Mouse (Mus musculus) neural tube, embryonic 12.5 days (tissue): ENCODE measurements around the gene Lrp1. TPM values are rescaled to one million over a fixed set of nuclear protein-coding genes. Genes with fewer than 3 reads are reported as not detected.

ENCODE experiments used
- ATAC-seq: fragments of 200-750 bp; cut with Nextera tagmentation; 2 replicates; pipeline ENCODE4 v1.8.0; 2017; ENCODE audit warnings: low read depth, mild to moderate bottlenecking, moderate TSS enrichment, moderate library complexity; ENCODE audit not compliant: low FRiP score
- H3K27ac ChIP-seq: fragments of 300-500 bp; sonication (generic); 2 replicates; pipeline ENCODE4 v1.5.1; 2016
- H3K27me3 ChIP-seq: fragments of 300-500 bp; sonication (generic); replicated peaks from 2 replicates; pipeline ENCODE4 v1.6.1; 2016; ENCODE audit warnings: mild to moderate bottlenecking
- H3K36me3 ChIP-seq: fragments of 300-500 bp; sonication (generic); 2 replicates; pipeline ENCODE4 v1.6.1; 2016; ENCODE audit warnings: mild to moderate bottlenecking
- H3K4me1 ChIP-seq: fragments of 300-500 bp; sonication (generic); 2 replicates; pipeline ENCODE4 v1.6.1; 2016
- H3K4me2 ChIP-seq: fragments of 300-500 bp; sonication (generic); replicated peaks from 2 replicates; pipeline ENCODE4 v1.6.1; 2016; ENCODE audit warnings: mild to moderate bottlenecking
- H3K4me3 ChIP-seq: fragments of 300-500 bp; sonication (generic); 2 replicates; pipeline ENCODE4 v1.5.1; 2016
- H3K9ac ChIP-seq: fragments of 300-500 bp; sonication (generic); 2 replicates; pipeline ENCODE4 v1.6.1; 2016; ENCODE audit warnings: mild to moderate bottlenecking
- H3K9me3 ChIP-seq: fragments of 300-500 bp; sonication (generic); 2 replicates; pipeline ENCODE4 v1.6.1; 2016; ENCODE audit warnings: mild to moderate bottlenecking
- WGBS: fragments of 180-500 bp; shearing (Covaris S2); methylation state at CpG from one replicate; pipeline ENCODE4 v1.1.7; 2016; 5-methylcytosine and 5-hydroxymethylcytosine counted together
- polyA plus RNA-seq: library from polyadenylated mRNA; unstranded; fragments of >200 nt; fragmentation: Nextera tagmentation; extraction: Ambion mirVana; gene quantifications from 2 replicates; pipeline ENCODE4 v1.2.1, GENCODE M21; 2016

Lrp1 gene
- 85.7 and 96.0 TPM in 2 replicates for polyA plus RNA-seq

- Histone ChIP-seq H3K27ac (peak within 1 kb of the TSS; percentile 86), H3K4me3 (peak within 1 kb of the TSS; percentile 82), H3K27me3 (no peaks in the 10 kb centered on the region), H3K9me3 (no peaks in the 10 kb centered on the region), H3K36me3 (no peaks in the 10 kb centered on the region), H3K4me1 (peaks cover 51% of the 10 kb centered on the region), H3K9ac (peak within 1 kb of the TSS; percentile 88), H3K4me2 (peak within 1 kb of the TSS; percentile 76)
- under 1% methylated on average over 25 of the region's 32 CpGs for WGBS
- peak; percentile 85 for ATAC-seq
Measured at GRCm38 (mm10) chr10:127620406-127621190, at the start of gene Lrp1. Gene Lrp1 (minus strand): TSS chr10:127621148.

GRCm38 (mm10) chr10:127670185-127670584 lies 49.2 kb upstream of the Lrp1 start:
- Histone ChIP-seq H3K4me2 (no peak overlapping the region), H3K9ac (no peak overlapping the region), H3K27ac (no peak overlapping the region), H3K36me3 (no peaks in the 10 kb centered on the region), H3K4me1 (peaks cover 29% of the 10 kb centered on the region; the same call in 1 of the 2 replicates), H3K4me3 (no peak overlapping the region), H3K27me3 (peaks cover 37% of the 10 kb centered on the region), H3K9me3 (no peaks in the 10 kb centered on the region)
- 93% methylated on average over 2 of the region's 2 CpGs for WGBS
- ATAC-seq: no peak

DNA sequence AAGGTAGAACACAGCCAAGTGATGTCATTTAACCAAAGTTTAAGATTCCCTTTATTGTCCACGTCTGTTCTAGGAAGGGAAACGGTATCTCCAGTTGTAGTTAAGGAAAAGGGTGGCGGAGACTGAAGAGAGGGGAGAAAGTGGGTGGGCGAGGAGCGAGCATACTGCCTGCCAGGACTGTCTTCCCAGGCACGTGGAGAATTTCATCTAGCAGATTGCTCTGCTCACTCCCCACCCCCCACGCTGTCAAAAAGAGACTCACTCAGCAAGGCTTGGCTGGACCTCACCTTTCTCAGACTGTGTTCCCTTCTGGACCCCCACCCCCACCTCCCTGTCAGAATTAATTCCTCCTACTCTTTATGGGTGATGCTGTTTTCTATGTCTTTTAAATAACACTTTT lies 48.2 kb upstream of the Lrp1 start:
- Histone ChIP-seq H3K27ac (no peak overlapping the region), H3K9me3 (no peaks in the 10 kb centered on the region), H3K27me3 (peaks cover 47% of the 10 kb centered on the region), H3K9ac (no peak overlapping the region), H3K4me3 (no peak overlapping the region), H3K36me3 (no peaks in the 10 kb centered on the region), H3K4me2 (peak overlapping the region; percentile 82), H3K4me1 (peaks cover 39% of the 10 kb centered on the region; the same call in 1 of the 2 replicates)
- WGBS: 26% methylated on average over 7 of the region's 7 CpGs
- ATAC-seq: no peak

DNA sequence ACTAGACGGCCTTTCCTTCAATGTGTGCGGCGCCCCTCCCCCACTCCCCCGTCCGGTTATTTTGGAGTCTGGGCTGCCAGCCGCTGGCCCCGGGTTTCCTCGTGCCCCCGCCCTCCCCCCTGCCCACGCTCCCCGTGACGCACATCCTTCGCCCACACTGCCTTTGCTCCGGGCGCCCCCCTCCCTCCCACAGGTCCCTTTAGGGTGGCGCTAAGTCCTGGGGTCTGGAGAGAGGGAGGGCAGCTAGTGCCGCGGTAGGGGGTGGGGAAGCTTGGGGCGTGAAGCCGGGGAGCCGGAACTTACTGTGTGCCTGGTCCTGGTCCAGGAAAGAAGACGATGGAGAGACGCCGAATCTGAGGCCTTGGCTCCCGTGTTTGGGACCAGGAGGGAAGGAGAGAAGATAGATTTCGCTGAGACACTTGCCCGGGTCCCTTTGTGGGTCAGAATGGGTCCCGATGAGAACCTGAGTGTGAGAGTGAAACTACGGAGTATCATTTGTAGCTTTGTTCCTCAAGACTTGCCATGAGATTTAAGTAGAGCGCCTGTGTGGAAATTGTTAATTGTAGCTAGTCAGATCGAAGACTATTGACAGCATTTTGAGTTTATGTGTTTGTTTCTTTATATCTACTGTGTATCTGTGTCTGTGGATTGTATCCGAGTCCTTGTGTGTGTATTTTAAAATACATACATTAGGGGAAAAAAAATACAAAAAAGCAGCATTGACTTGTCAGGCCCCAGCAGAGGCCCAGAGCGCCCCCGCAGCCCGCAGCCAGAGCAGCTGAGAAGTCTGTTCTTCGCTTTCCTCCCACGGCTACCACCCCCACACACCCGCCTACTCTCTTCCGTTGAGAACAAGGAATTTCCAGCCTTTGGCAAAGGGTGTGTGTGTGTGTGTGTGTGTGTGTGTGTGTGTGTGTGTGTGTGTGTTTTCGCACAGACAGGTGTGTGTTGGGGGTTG lies 47.4 kb upstream of the Lrp1 start, which contains the start of gene Nab2:
Gene Nab2, minus strand, starts transcription at position 476 of the 958 bp plus-strand sequence.
- no peaks in the 10 kb centered on the region for H3K36me3 ChIP-seq
- H3K27ac ChIP-seq: peak within 1 kb of the TSS; percentile 54; the same call in 1 of the 2 replicates
- peak within 1 kb of the TSS; percentile 56 for H3K9ac ChIP-seq
- peak within 1 kb of the TSS; percentile 82 for H3K4me2 ChIP-seq
- H3K9me3 ChIP-seq: no peaks in the 10 kb centered on the region
- ATAC-seq: peak; percentile 19; the same call in 1 of the 2 replicates
- H3K4me1 ChIP-seq: peaks cover 39% of the 10 kb centered on the region; the same call in 1 of the 2 replicates
- H3K4me3 ChIP-seq: peak within 1 kb of the TSS; percentile 53
- 3% methylated on average over 40 of the region's 40 CpGs for WGBS
- H3K27me3 ChIP-seq: peaks cover 55% of the 10 kb centered on the region

- no peaks in the 10 kb centered on the region for H3K36me3 ChIP-seq
- WGBS: 2% methylated on average over 35 of the region's 35 CpGs
- H3K27ac ChIP-seq: peak overlapping the region; percentile 54; the same call in 1 of the 2 replicates
- H3K4me3 ChIP-seq: peak overlapping the region; percentile 53
- H3K9ac ChIP-seq: peak overlapping the region; percentile 60
- ATAC-seq: peak; percentile 13; the same call in 1 of the 2 replicates
- H3K27me3 ChIP-seq: peaks cover 64% of the 10 kb centered on the region
- no peaks in the 10 kb centered on the region for H3K9me3 ChIP-seq
- H3K4me1 ChIP-seq: peaks cover 45% of the 10 kb centered on the region
- peak overlapping the region; percentile 82 for H3K4me2 ChIP-seq
Measured at GRCm38 (mm10) chr10:127667269-127668092, 46.5 kb upstream of the Lrp1 start.

DNA sequence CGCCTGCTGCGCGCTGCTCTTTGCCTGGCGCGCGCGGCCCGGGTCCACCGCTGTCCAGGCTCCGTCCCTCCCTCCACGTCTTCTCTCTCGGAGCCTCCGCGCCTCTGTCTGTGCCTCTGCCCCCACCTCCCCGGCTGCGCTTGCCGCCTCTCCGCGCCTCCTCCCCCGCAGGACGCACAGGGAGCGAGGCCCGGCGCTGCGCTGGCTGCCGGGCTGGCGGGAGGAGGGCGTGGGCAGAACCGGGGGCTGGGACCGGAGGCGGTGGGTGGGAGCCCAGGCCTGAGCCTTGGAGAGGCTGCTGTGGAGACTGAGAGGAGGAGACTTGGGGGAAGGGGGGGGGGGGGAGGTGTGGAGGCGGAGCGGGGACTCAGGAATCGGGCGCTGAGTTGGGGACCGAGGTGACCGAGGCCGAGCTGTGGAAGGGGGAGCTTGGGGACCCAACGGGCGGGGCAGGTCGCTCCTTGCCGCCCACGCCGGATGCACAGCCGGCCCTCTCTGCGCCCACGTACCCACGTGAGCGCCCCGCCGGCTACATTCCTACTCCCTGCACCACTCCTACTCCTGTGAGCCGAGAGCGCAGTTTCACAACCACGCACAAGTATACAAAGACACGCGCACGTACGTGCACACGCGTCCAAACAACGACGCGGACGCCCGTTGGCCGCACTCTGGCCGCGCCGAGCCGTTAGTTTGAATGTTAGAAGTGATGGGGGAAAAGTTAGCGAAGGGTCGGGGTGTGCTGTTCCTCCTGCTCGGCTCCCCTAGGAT lies 45.7 kb upstream of the Lrp1 start, which contains the start of gene Nemp1:
Gene Nemp1, plus strand, starts transcription at position 401 of the 768 bp plus-strand sequence.
- H3K4me1 ChIP-seq: peaks cover 53% of the 10 kb centered on the region
- WGBS: under 1% methylated on average over 67 of the region's 73 CpGs
- no peaks in the 10 kb centered on the region for H3K9me3 ChIP-seq
- no peaks in the 10 kb centered on the region for H3K36me3 ChIP-seq
- H3K4me3 ChIP-seq: peak within 1 kb of the TSS; percentile 53
- peak; percentile 29; the same call in 1 of the 2 replicates for ATAC-seq
- H3K27ac ChIP-seq: peak within 1 kb of the TSS; percentile 15; the same call in 1 of the 2 replicates
- peak within 1 kb of the TSS; percentile 82 for H3K4me2 ChIP-seq
- H3K9ac ChIP-seq: peak within 1 kb of the TSS; percentile 60
- peaks cover 72% of the 10 kb centered on the region for H3K27me3 ChIP-seq

- Histone ChIP-seq H3K36me3 (no peaks in the 10 kb centered on the region), H3K27ac (0 out of 2 replicates have a peak overlapping the region, but pooled peaks have one; percentile 4), H3K9ac (peak overlapping the region; percentile 60), H3K4me3 (peak overlapping the region; percentile 53), H3K4me1 (peaks cover 57% of the 10 kb centered on the region), H3K9me3 (no peaks in the 10 kb centered on the region), H3K4me2 (peak overlapping the region; percentile 82), H3K27me3 (peaks cover 83% of the 10 kb centered on the region)
- ATAC-seq: no peak
- WGBS: 2% methylated on average over 14 of the region's 14 CpGs
Measured at GRCm38 (mm10) chr10:127665366-127666181, 44.6 kb upstream of the Lrp1 start.

DNA sequence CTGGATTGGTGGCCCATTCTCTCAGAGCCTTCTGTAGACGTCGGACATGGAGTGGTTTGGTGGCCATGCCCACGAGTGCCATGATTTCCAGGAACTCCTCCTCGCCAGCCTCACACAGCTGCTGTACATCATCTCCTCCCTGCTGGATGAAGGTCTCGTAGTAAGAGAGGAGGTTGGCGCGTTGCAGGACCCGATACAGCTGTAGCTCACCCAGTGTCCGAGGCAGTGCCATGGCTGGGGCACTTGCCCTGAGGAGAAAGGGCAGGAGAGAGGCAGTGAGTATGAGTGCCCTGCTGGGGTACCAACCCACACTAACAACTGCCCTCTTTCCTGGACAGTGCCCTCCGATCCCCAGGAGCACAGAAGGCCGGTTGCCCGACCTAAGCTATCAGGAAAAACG lies 43.9 kb upstream of the Lrp1 start:
- peak overlapping the region; percentile 53; the same call in 1 of the 2 replicates for H3K4me3 ChIP-seq
- H3K9me3 ChIP-seq: no peaks in the 10 kb centered on the region
- peak overlapping the region; percentile 82 for H3K4me2 ChIP-seq

DNA sequence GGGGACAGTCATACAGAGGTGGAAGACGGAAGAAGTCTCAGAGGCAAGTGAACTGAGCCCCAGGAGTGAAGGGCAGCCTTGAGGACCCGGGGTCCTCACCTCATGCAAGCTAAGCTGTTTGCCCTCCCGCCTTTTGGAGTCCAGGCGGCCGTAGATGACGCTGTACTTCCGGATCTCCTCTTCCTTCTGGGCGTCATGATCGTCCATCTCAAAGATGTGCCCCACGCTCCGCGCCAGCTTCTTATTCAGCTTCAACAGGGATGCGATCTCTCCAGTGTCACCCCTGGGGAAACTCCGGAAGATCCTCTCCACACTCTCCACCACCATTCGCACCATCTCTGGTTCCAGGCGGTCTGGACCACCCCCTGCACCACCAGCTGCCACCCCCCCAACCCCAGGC lies 43.2 kb upstream of the Lrp1 start:
- H3K36me3 ChIP-seq: no peaks in the 10 kb centered on the region
- peaks cover 57% of the 10 kb centered on the region for H3K4me1 ChIP-seq
- H3K4me2 ChIP-seq: peak overlapping the region; percentile 82
- no peak overlapping the region for H3K27ac ChIP-seq
- ATAC-seq: no peak
- H3K9ac ChIP-seq: 0 out of 2 replicates have a peak overlapping the region, but pooled peaks have one; percentile 17
- 6% methylated on average over 16 of the region's 16 CpGs for WGBS
- H3K9me3 ChIP-seq: no peaks in the 10 kb centered on the region
- peak overlapping the region; percentile 53; the same call in 1 of the 2 replicates for H3K4me3 ChIP-seq
- H3K27me3 ChIP-seq: peaks cover 91% of the 10 kb centered on the region

More for the DNA sequence above, 43.9 kb upstream of the Lrp1 start:
- H3K4me1 ChIP-seq: peaks cover 57% of the 10 kb centered on the region
- ATAC-seq: no peak
- no peak overlapping the region for H3K9ac ChIP-seq
- peaks cover 90% of the 10 kb centered on the region for H3K27me3 ChIP-seq
- H3K36me3 ChIP-seq: no peaks in the 10 kb centered on the region
- H3K27ac ChIP-seq: no peak overlapping the region
- 12% methylated on average over 13 of the region's 13 CpGs for WGBS

DNA sequence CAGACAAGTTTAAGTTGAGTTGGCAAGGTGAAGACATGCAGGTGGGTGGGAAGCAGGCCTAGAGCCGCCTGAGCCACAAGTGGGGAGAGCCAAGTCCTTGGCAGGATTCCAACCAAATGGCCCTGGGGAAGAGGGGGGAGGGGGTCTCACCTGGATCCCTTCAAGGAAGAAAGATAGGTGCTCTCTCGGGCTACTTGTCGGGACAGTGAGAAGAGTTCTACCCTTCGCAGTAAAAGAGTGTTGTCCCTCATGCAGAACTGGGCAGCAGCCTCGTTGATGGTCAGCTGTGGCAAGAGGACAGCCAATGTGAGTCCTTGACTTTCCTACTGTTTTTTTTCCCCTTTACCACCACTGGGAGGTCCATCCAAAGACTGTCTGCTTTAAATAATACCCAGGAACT lies 42.6 kb upstream of the Lrp1 start:
- Histone ChIP-seq H3K4me1 (peaks cover 57% of the 10 kb centered on the region), H3K4me2 (0 out of 2 replicates have a peak overlapping the region, but pooled peaks have one; percentile 3), H3K27ac (no peak overlapping the region), H3K9me3 (no peaks in the 10 kb centered on the region), H3K9ac (no peak overlapping the region), H3K36me3 (no peaks in the 10 kb centered on the region), H3K4me3 (0 out of 2 replicates have a peak overlapping the region, but pooled peaks have one; percentile 7), H3K27me3 (peaks cover 92% of the 10 kb centered on the region)
- no peak for ATAC-seq
- WGBS: 14% methylated on average over 5 of the region's 5 CpGs
